Mouse (Mus musculus) ES-E14 (cell line): ENCODE results near the gene Psmb1. TPM values are rescaled to one million over a fixed set of nuclear protein-coding genes. Genes with fewer than 3 reads are reported as not detected.
"Not testable (repeated sequence)": the region's sequence is repeated elsewhere in the genome, so short reads cannot be mapped to it uniquely, and the experiment has no call there.

Experiments used
- DNase-seq: peaks from one replicate; pipeline ENCODE4 v3.0.0-alpha.2; 2013; ENCODE audit warnings: low read depth, low spot score
- H3K27ac ChIP-seq: 2 replicates; pipeline ENCODE4 v1.5.1; 2012; ENCODE audit warnings: low read depth, mild to moderate bottlenecking, low read length, moderate library complexity, mixed read lengths; ENCODE audit not compliant: poor library complexity, insufficient read depth, severe bottlenecking
- H3K36me3 ChIP-seq: 2 replicates; pipeline ENCODE4 v1.6.1; 2012; ENCODE audit warnings: mild to moderate bottlenecking, low read length, moderate library complexity, mixed read lengths; ENCODE audit not compliant: control insufficient read depth, poor library complexity, insufficient read depth, severe bottlenecking
- H3K4me1 ChIP-seq, 2 experiments: fragments of 150-350 bp in 1 of 2; sonication (generic) in 1 of 2; 2 replicates each; pipeline ENCODE4 v1.6.1; 2012; ENCODE audit warnings: low read length in 2 of 2, mild to moderate bottlenecking in 1 of 2, mixed read lengths in 1 of 2; ENCODE audit not compliant: control insufficient read depth in 2 of 2, insufficient read depth in 2 of 2, poor library complexity in 1 of 2
- H3K4me3 ChIP-seq, 2 experiments: fragments of 150-350 bp in 1 of 2; sonication (generic) in 1 of 2; 2 replicates each; pipeline ENCODE4 v1.5.1; 2012; ENCODE audit warnings: low read length in 2 of 2, low read depth in 1 of 2, mild to moderate bottlenecking in 1 of 2, mixed read lengths in 1 of 2; ENCODE audit not compliant: insufficient read depth in 1 of 2, poor library complexity in 1 of 2, severe bottlenecking in 1 of 2
- H3K9ac ChIP-seq: 2 replicates; pipeline ENCODE4 v1.6.1; 2012; ENCODE audit warnings: low read depth, mild to moderate bottlenecking, low read length, mixed read lengths; ENCODE audit not compliant: poor library complexity, insufficient read depth, severe bottlenecking
- H3K9me3 ChIP-seq: fragments of 150-350 bp; sonication (generic); 2 replicates; pipeline ENCODE4 v1.6.1; 2012; ENCODE audit warnings: low read depth, mild to moderate bottlenecking, low read length; ENCODE audit not compliant: control insufficient read depth, insufficient read depth
- CHD2 ChIP-seq: IDR thresholded peaks from 2 replicates; pipeline ENCODE4 v1.6.1; 2014; ENCODE audit warnings: mild to moderate bottlenecking, low read depth, low read length, inconsistent platforms
- HCFC1 ChIP-seq: IDR thresholded peaks from 2 replicates; pipeline ENCODE4 v1.6.1; 2012; ENCODE audit warnings: low read length, inconsistent platforms, borderline replicate concordance; ENCODE audit not compliant: insufficient read depth
- MAFK ChIP-seq: IDR thresholded peaks from 2 replicates; pipeline ENCODE4 v1.6.1; 2014; ENCODE audit warnings: mild to moderate bottlenecking, low read depth, low read length, inconsistent platforms; ENCODE audit not compliant: insufficient read depth
- ZC3H11A ChIP-seq: IDR thresholded peaks from 2 replicates; pipeline ENCODE4 v1.6.1; 2012; ENCODE audit warnings: low read depth, mild to moderate bottlenecking, inconsistent platforms, low read length, borderline replicate concordance
- ZNF384 ChIP-seq: IDR thresholded peaks from 2 replicates; pipeline ENCODE4 v1.6.1; 2012; ENCODE audit warnings: low read depth, low read length, inconsistent platforms
- in situ Hi-C, 2 experiments: fragments of 600-800 bp; cut with MboI; formaldehyde crosslinking; loops; one replicate each; pipeline ENCODE4 v1.15.1; 2025; ENCODE audit warnings: low sequenced_read_pairs in 2 of 2, inconsistent platforms in 1 of 2; ENCODE audit not compliant: unreplicated experiment in 2 of 2
- total RNA-seq: library from RNA; depleted of rRNA; stranded (reverse); fragments of 300-350 nt; gene quantifications from 2 replicates; pipeline ENCODE4 v1.2.3, GENCODE M21; 2012; rRNA removed

The Psmb1 gene
- 151 and 189 TPM in 2 replicates for total RNA-seq

DNA sequence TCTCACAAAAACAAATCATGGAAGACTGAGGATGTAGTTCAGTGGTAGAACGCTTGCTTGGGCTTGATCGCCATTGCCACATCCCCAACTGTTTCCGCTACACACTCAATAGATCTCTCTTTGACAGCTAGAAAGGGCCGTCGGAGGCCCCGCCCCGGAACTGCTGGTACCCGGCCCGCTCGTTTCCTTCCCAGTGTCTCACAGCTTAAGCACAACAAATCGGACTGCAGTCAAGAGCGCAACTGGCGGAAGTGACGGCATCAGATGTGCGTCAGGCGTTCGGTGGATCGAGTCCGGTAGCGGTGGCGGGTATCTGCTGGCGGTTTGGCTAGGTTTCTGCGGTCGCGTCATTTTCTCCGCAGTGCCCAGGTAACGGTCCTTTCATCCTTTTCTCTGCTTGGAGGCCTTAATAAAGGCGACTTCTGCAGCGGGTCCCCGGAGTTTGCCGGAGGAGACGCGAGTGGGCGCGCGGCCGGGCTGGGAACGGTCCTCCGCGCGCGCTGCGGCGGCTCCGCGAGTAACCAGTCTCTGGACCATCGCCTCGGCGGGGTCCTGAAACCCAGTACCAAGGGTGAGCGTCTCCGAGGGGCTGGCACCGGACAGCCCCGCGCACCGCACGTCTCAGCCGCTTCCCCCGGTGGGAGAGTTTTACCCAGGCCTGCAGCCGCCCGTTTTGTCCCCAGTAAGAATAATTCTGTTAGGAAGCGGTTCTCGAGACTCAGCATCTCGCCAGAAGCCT is at the start of gene Psmb1, which contains the start of gene Tbp:
TSS of gene Psmb1 (minus strand) at position 96 of the 739 bp plus-strand sequence.
TSS of gene Tbp (plus strand) at position 233 of the 739 bp plus-strand sequence.
- in situ Hi-C loops = no loop called here
- TF ChIP-seq CHD2 = peak; percentile 37; the same call in 1 of the 2 replicates
- TF ChIP-seq HCFC1 = peak; percentile 90
- TF ChIP-seq ZC3H11A = no peak
- H3K4me3 ChIP-seq = peak within 1 kb of the TSS; percentile 90 to 96
- peaks cover 0 to 5% of the 10 kb centered on the region in 2 experiments; a peak in 2 of 4 replicates for H3K4me1 ChIP-seq
- H3K9me3 ChIP-seq = no peaks in the 10 kb centered on the region
- no peak within 1 kb of the TSS for H3K27ac ChIP-seq
- peaks cover 11% of the 10 kb centered on the region for H3K36me3 ChIP-seq
- peak; percentile 93 for DNase-seq
- H3K9ac ChIP-seq = peak within 1 kb of the TSS; percentile 93

DNA sequence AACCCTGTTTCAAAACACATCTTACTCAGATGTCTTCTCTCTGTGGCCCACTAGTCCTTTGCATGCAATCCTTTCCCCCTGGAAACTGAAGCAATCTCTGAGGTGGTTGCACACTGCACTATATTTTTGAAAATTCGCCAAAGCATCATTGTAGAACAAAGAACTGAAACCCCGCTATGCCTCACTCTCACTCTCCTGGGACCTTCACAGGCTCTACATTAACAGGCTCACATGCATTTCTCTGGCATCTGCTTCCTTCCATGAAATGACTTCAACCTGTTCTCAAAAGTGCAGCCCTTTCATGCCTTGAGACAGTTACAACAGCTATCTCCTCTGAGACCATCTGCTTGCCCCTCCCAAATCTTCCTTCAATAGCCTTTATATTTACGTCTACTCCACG is 46.9 kb upstream of the Psmb1 start:
- H3K9me3 ChIP-seq = no peaks in the 10 kb centered on the region
- H3K4me3 ChIP-seq = no peak overlapping the region
- in situ Hi-C loops = no loop called here
- no peak overlapping the region for H3K9ac ChIP-seq
- no peak overlapping the region for H3K27ac ChIP-seq
- 0 out of 4 replicates have a peak, but pooled peaks cover 0 to 4% of the 10 kb centered on the region in 2 experiments for H3K4me1 ChIP-seq
- H3K36me3 ChIP-seq = no peaks in the 10 kb centered on the region
- DNase-seq = no peak
- TF ChIP-seq MAFK = no peak
- no peak for TF ChIP-seq CHD2
- TF ChIP-seq HCFC1 = no peak
- TF ChIP-seq ZNF384 = no peak
- no peak for TF ChIP-seq ZC3H11A

GRCm38 (mm10) chr17:15543868-15544267 is 44.3 kb upstream of the Psmb1 start:
- peak overlapping the region; percentile 23 to 61; a peak in 3 of 4 replicates for H3K4me3 ChIP-seq
- DNase-seq, H3K27ac ChIP-seq, H3K36me3 ChIP-seq, in situ Hi-C loops, H3K9me3 ChIP-seq, H3K9ac ChIP-seq, H3K4me1 ChIP-seq: not testable (repeated sequence)

DNA sequence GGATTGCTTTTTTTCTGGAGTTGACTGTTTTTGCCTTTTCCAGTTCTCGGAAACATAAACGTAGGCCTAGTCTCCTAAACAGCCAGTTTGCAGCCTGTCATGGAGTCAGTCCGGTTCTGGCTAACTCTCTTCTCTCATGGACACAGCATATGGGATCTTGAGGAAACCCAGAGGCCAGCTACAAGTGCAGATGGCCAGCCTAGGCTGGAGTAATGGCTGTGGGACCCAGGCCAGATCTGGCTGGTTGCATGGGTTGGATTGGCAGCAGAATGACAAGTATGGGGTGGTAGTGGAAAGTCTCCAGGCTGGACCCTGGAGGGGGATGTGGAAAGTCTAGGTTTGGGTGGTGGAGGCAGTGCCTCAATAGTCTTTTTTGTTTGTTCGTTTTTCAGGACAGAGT is 40.8 kb upstream of the Psmb1 start:
- Histone ChIP-seq H3K27ac (no peak overlapping the region), H3K9ac (no peak overlapping the region), H3K4me3 (no peak overlapping the region), H3K9me3 (no peaks in the 10 kb centered on the region), H3K4me1 (peaks cover 0 to 4% of the 10 kb centered on the region in 2 experiments; a peak in 1 of 4 replicates), H3K36me3 (no peaks in the 10 kb centered on the region)
- DNase-seq = no peak
- TF ChIP-seq HCFC1 (no peak), MAFK (no peak), CHD2 (no peak), ZNF384 (no peak)
- in situ Hi-C loops = no loop called here

- H3K36me3 ChIP-seq = no peaks in the 10 kb centered on the region
- no peaks in the 10 kb centered on the region for H3K9me3 ChIP-seq
- no peak for DNase-seq
- peak overlapping the region; percentile 57 to 66 for H3K4me3 ChIP-seq
- in situ Hi-C loops = no loop called here
- H3K4me1 ChIP-seq = peaks cover 0 to under 1% of the 10 kb centered on the region in 2 experiments; a peak in 1 of 4 replicates
- TF ChIP-seq ZNF384 (no peak), ZC3H11A (no peak), MAFK (no peak), HCFC1 (no peak), CHD2 (no peak)
- H3K27ac ChIP-seq = no peak overlapping the region
- peak overlapping the region; percentile 65 for H3K9ac ChIP-seq
Measured at GRCm38 (mm10) chr17:15536457-15536904, 36.9 kb upstream of the Psmb1 start.
